Mouse (Mus musculus): ENCODE data around the gene Gm20388.

GRCm38 (mm10) chr8:123375701-123376100, 3465.1 kb downstream of the Gm20388 start:
- TF ChIP-seq CTCF (IDR thresholded peaks at IDR 0.05; ENCODE audit: control insufficient read depth, insufficient read depth, low read length) (no peak), POLR2A (IDR thresholded peaks at IDR 0.05; ENCODE audit: borderline replicate concordance, control insufficient read depth, low read depth, low read length) (no peak)

Data from bone marrow, adult 2 months (tissue).